Comparison of ENCODE assay signal across 14 mouse cellular contexts in genomic region chr8:91117537-91117936, GRCm38 (mm10). TPM values are rescaled to one million over a fixed set of nuclear protein-coding genes. Genes with fewer than 3 reads are reported as not detected.
DNase-seq lines count a peak whose midpoint lies in the region; ATAC-seq and TF ChIP-seq lines count a peak whose summit lies in the region.
"Had no signal": no experiment of that assay in that cellular context is flagged by ENCODE, and none has a peak within 500 bp of the region (broad histone marks: within the 10 kb centered on the region; RNA-seq: fewer than 3 reads in every experiment).

No protein-coding gene starts in this region.

- H3K9ac ChIP-seq in kidney, postnatal 0 days (ENCODE audit: low read depth, low read length), result no peak overlapping the region
- no peak overlapping the region for H3K9ac ChIP-seq in kidney, embryonic 14.5 days (ENCODE audit: low read depth, low read length)
- no peak overlapping the region for H3K9ac ChIP-seq in kidney, embryonic 16.5 days (replicated peaks; ENCODE audit: low read length)
- H3K9ac ChIP-seq: kidney, embryonic 15.5 days; midbrain, embryonic 13.5 days; neural tube, embryonic 13.5 days had no signal

- DNase-seq in kidney, postnatal 0 days (ENCODE audit: low spot score), result no peak
- DNase-seq in thymus, adult 2 months, result peak; percentile 30
- DNase-seq in thymus, postnatal 10 days (ENCODE audit: low spot score in 2 of 2), result no peak
- peak; percentile 39 for DNase-seq in ZHBTc4 (ENCODE audit: low read depth, low spot score)
- DNase-seq in thymus, postnatal 36 days, result peak; percentile 21 to 26
- no peak for DNase-seq in layer of hippocampus, postnatal 14 days (ENCODE audit: low spot score in 2 of 2)
- DNase-seq: cerebellum, adult 2 months had no signal

- H3K27me3 ChIP-seq in kidney, postnatal 0 days (ENCODE audit: insufficient read depth, low read length), result no peaks in the 10 kb centered on the region
- no peaks in the 10 kb centered on the region for H3K27me3 ChIP-seq in kidney, embryonic 14.5 days (ENCODE audit: control insufficient read depth, insufficient read depth, low read length)
- no peaks in the 10 kb centered on the region for H3K27me3 ChIP-seq in thymus, adult 2 months (ENCODE audit: control insufficient read depth, insufficient read depth, low read length)
- H3K27me3 ChIP-seq in kidney, embryonic 16.5 days (ENCODE audit: insufficient read depth, low read length), result no peaks in the 10 kb centered on the region
- H3K27me3 ChIP-seq: kidney, embryonic 15.5 days; midbrain, embryonic 13.5 days; neural tube, embryonic 13.5 days had no signal

- no peak overlapping the region for H3K4me3 ChIP-seq in kidney, postnatal 0 days (replicated peaks; ENCODE audit: low read depth, low read length)
- H3K4me3 ChIP-seq in kidney, embryonic 14.5 days (ENCODE audit: low read length), result no peak overlapping the region
- no peak overlapping the region for H3K4me3 ChIP-seq in thymus, adult 2 months (ENCODE audit: control insufficient read depth, insufficient read depth, low read length)
- H3K4me3 ChIP-seq in kidney, embryonic 16.5 days (ENCODE audit: low read length), result no peak overlapping the region
- H3K4me3 ChIP-seq: heart, embryonic 10.5 days; kidney, embryonic 15.5 days; midbrain, embryonic 13.5 days; neural tube, embryonic 13.5 days had no signal

- peak; percentile 52; the same call in 1 of the 2 replicates for TF ChIP-seq CTCF in kidney, postnatal 0 days (IDR thresholded peaks at IDR 0.05; ENCODE audit: low read depth)
- no peak for TF ChIP-seq CTCF in thymus, adult 2 months (IDR thresholded peaks at IDR 0.05; ENCODE audit: borderline replicate concordance, control insufficient read depth, extremely low read depth, insufficient read depth, low read length, poor library complexity)

- no peaks in the 10 kb centered on the region for H3K9me3 ChIP-seq in kidney, postnatal 0 days (replicated peaks; ENCODE audit: low read length)
- H3K9me3 ChIP-seq in kidney, embryonic 14.5 days (ENCODE audit: control insufficient read depth, low read length), result no peaks in the 10 kb centered on the region
- H3K9me3 ChIP-seq in kidney, embryonic 16.5 days (ENCODE audit: low read length), result no peaks in the 10 kb centered on the region
- H3K9me3 ChIP-seq: G1E; heart, embryonic 10.5 days; kidney, embryonic 15.5 days; midbrain, embryonic 13.5 days; neural tube, embryonic 13.5 days had no signal

- H3K4me2 ChIP-seq in kidney, postnatal 0 days (ENCODE audit: low read length), result no peak overlapping the region
- no peak overlapping the region for H3K4me2 ChIP-seq in kidney, embryonic 14.5 days (replicated peaks; ENCODE audit: low read depth, low read length)
- H3K4me2 ChIP-seq in kidney, embryonic 16.5 days (replicated peaks; ENCODE audit: low read depth, low read length), result no peak overlapping the region
- H3K4me2 ChIP-seq: kidney, embryonic 15.5 days; midbrain, embryonic 13.5 days; neural tube, embryonic 13.5 days had no signal

- H3K27ac ChIP-seq in kidney, postnatal 0 days, result no peak overlapping the region
- no peak overlapping the region for H3K27ac ChIP-seq in kidney, embryonic 14.5 days (ENCODE audit: low read depth, low read length)
- no peak overlapping the region for H3K27ac ChIP-seq in thymus, adult 2 months (ENCODE audit: control insufficient read depth, insufficient read depth, low read length)
- H3K27ac ChIP-seq in kidney, embryonic 16.5 days (ENCODE audit: low read length), result no peak overlapping the region
- H3K27ac ChIP-seq: heart, embryonic 10.5 days; kidney, embryonic 15.5 days; midbrain, embryonic 13.5 days; neural tube, embryonic 13.5 days had no signal

- TF ChIP-seq POLR2A in thymus, adult 2 months (IDR thresholded peaks at IDR 0.05; ENCODE audit: control insufficient read depth, extremely low read depth, insufficient read depth, low read length, poor library complexity), result no peak

- peaks cover 62% of the 10 kb centered on the region for H3K36me3 ChIP-seq in kidney, postnatal 0 days (ENCODE audit: insufficient read depth, low read length)
- H3K36me3 ChIP-seq in kidney, embryonic 14.5 days (ENCODE audit: control insufficient read depth, insufficient read depth, low read length), result peaks cover 70% of the 10 kb centered on the region
- peaks cover 81% of the 10 kb centered on the region for H3K36me3 ChIP-seq in thymus, adult 2 months (ENCODE audit: control insufficient read depth, insufficient read depth, low read length)
- H3K36me3 ChIP-seq in kidney, embryonic 16.5 days (ENCODE audit: insufficient read depth, low read length), result peaks cover 57% of the 10 kb centered on the region

- H3K4me1 ChIP-seq in kidney, postnatal 0 days (replicated peaks; ENCODE audit: insufficient read depth, low read length), result no peaks in the 10 kb centered on the region
- no peaks in the 10 kb centered on the region for H3K4me1 ChIP-seq in kidney, embryonic 14.5 days (ENCODE audit: control insufficient read depth, insufficient read depth, low read length)
- no peaks in the 10 kb centered on the region for H3K4me1 ChIP-seq in thymus, adult 2 months (replicated peaks; ENCODE audit: control insufficient read depth, insufficient read depth, low read length)
- no peaks in the 10 kb centered on the region for H3K4me1 ChIP-seq in kidney, embryonic 16.5 days (ENCODE audit: insufficient read depth, low read length)
- H3K4me1 ChIP-seq: heart, embryonic 10.5 days; kidney, embryonic 15.5 days; midbrain, embryonic 13.5 days; neural tube, embryonic 13.5 days had no signal

- no peak for ATAC-seq in kidney, postnatal 0 days (replicated peaks; ENCODE audit: low FRiP score, low read depth)
- ATAC-seq in kidney, embryonic 14.5 days (ENCODE audit: low FRiP score, low TSS enrichment), result no peak
- no peak for ATAC-seq in kidney, embryonic 16.5 days (ENCODE audit: low FRiP score, low TSS enrichment)
- ATAC-seq: midbrain, embryonic 13.5 days had no signal

- 91% methylated on average over 4 of the region's 4 CpGs for WGBS in kidney, postnatal 0 days
- WGBS in kidney, embryonic 14.5 days, result 97% methylated on average over 4 of the region's 4 CpGs
- WGBS in thymus, adult 2 months, result 90% methylated on average over 4 of the region's 4 CpGs
- WGBS in kidney, embryonic 16.5 days, result 94% methylated on average over 4 of the region's 4 CpGs

RNA-seq across cellular contexts. Expression of gene Rbl2, which starts 47.7 kb away (rescaled TPM):
- polyA plus RNA-seq in kidney, postnatal 0 days (2015; fragmentation: Nextera tagmentation; extraction: Ambion mirVana), result 14.8 and 16.5 TPM in 2 replicates
- polyA plus RNA-seq in kidney, embryonic 14.5 days (2014; fragmentation: Nextera tagmentation; extraction: Ambion mirVana), result 12.8 and 21.3 TPM in 2 replicates
- polyA plus RNA-seq in thymus, adult 2 months (2012; rRNA removed), result 51.6 and 52.9 TPM in 2 replicates
- 19.1 and 22.8 TPM in 2 replicates for polyA plus RNA-seq in kidney, embryonic 16.5 days (2015; fragmentation: Nextera tagmentation; extraction: Ambion mirVana)
- 10 to 100 TPM; 32.1 to 34.6 TPM for total RNA-seq in layer of hippocampus, postnatal 14 days (2021)

Comparison
In these comparisons a context has a peak if more than half of its experiments do, and no peak if none do; other contexts are left out.
1. DNase-seq: peak in thymus, adult 2 months (single experiment), ZHBTc4 (single experiment) and thymus, postnatal 36 days (2 of 2); none in kidney, postnatal 0 days (single experiment), thymus, postnatal 10 days (0 of 2) and layer of hippocampus, postnatal 14 days (0 of 2).